In genomic region chr7:133121080-133121607, GRCm38 (mm10) we compare ENCODE assay signal across 8 mouse cellular contexts. TPM values are rescaled to one million over a fixed set of nuclear protein-coding genes. Genes with fewer than 3 reads are reported as not detected.
DNase-seq lines count a peak whose midpoint lies in the region; ATAC-seq and TF ChIP-seq lines count a peak whose summit lies in the region.

No protein-coding gene starts in this region.

- H3K27me3 ChIP-seq in heart, embryonic 16.5 days (ENCODE audit: control insufficient read depth, insufficient read depth, low read length): no peaks in the 10 kb centered on the region
- no peaks in the 10 kb centered on the region; the same call in 1 of the 2 replicates for H3K27me3 ChIP-seq in G1E (ENCODE audit: insufficient read depth, low read length)
- no peaks in the 10 kb centered on the region for H3K27me3 ChIP-seq in forebrain, embryonic 16.5 days (replicated peaks; ENCODE audit: control insufficient read depth, insufficient read depth, low read length)

- no peak for DNase-seq in heart, postnatal 14 days
- no peak for DNase-seq in G1E (ENCODE audit: low spot score)
- DNase-seq in adrenal gland, postnatal 14 days: no peak
- no peak for DNase-seq in T-cell, adult 2 months (ENCODE audit: low spot score)

- ATAC-seq in heart, embryonic 16.5 days (replicated peaks; ENCODE audit: extremely low read depth, insufficient read depth, low FRiP score): no peak
- ATAC-seq in G1E (ENCODE audit: extremely low read depth, insufficient number of reproducible peaks, low FRiP score, poor library complexity, severe bottlenecking): no peak
- no peak for ATAC-seq in forebrain, embryonic 16.5 days
- no peak for ATAC-seq in erythroid progenitor cell, adult 5-6 weeks (replicated peaks; ENCODE audit: low FRiP score, poor library complexity, severe bottlenecking)

- H3K9ac ChIP-seq in heart, embryonic 16.5 days (ENCODE audit: low read length): peak overlapping the region; percentile 98
- H3K9ac ChIP-seq in forebrain, embryonic 16.5 days (replicated peaks; ENCODE audit: low read depth, low read length): peak overlapping the region; percentile 94

- no peaks in the 10 kb centered on the region for H3K36me3 ChIP-seq in heart, embryonic 16.5 days (ENCODE audit: control insufficient read depth, insufficient read depth)
- H3K36me3 ChIP-seq in G1E (replicated peaks) (peaks cover 17% of the 10 kb centered on the region), macrophage (ENCODE audit: inconsistent target) (no peaks in the 10 kb centered on the region)
- no peaks in the 10 kb centered on the region for H3K36me3 ChIP-seq in forebrain, embryonic 16.5 days (ENCODE audit: control insufficient read depth, insufficient read depth)

- peak overlapping the region; percentile 99 for H3K27ac ChIP-seq in heart, embryonic 16.5 days (ENCODE audit: low read length)
- peak overlapping the region; percentile 95 for H3K27ac ChIP-seq in forebrain, embryonic 16.5 days (ENCODE audit: low read length)
- peak overlapping the region; percentile 36 for H3K27ac ChIP-seq in macrophage

- no peak for TF ChIP-seq CTCF in G1E (IDR thresholded peaks at IDR 0.05; ENCODE audit: low read depth, low read length)

- H3K9me3 ChIP-seq in heart, embryonic 16.5 days (replicated peaks; ENCODE audit: control insufficient read depth, low read length): no peaks in the 10 kb centered on the region
- H3K9me3 ChIP-seq in G1E (replicated peaks): no peaks in the 10 kb centered on the region
- no peaks in the 10 kb centered on the region for H3K9me3 ChIP-seq in forebrain, embryonic 16.5 days (ENCODE audit: control insufficient read depth, low read length)

- H3K4me3 ChIP-seq in heart, embryonic 16.5 days (ENCODE audit: low read length): peak overlapping the region; percentile 94
- H3K4me3 ChIP-seq in G1E (ENCODE audit: low read depth, low read length): peak overlapping the region; percentile 85
- peak overlapping the region; percentile 86 for H3K4me3 ChIP-seq in forebrain, embryonic 16.5 days (replicated peaks; ENCODE audit: low read length)
- H3K4me3 ChIP-seq in macrophage (ENCODE audit: inconsistent target): peak overlapping the region; percentile 49

- H3K4me1 ChIP-seq in heart, embryonic 16.5 days (ENCODE audit: control insufficient read depth, insufficient read depth, low read length): peaks cover 50% of the 10 kb centered on the region
- peaks cover 50% of the 10 kb centered on the region for H3K4me1 ChIP-seq in G1E (ENCODE audit: insufficient read depth, low read depth, low read length)
- H3K4me1 ChIP-seq in forebrain, embryonic 16.5 days (replicated peaks; ENCODE audit: control insufficient read depth, insufficient read depth, low read length): peaks cover 34% of the 10 kb centered on the region

- H3K4me2 ChIP-seq in heart, embryonic 16.5 days (ENCODE audit: low read depth, low read length): peak overlapping the region; percentile 96
- H3K4me2 ChIP-seq in forebrain, embryonic 16.5 days (ENCODE audit: low read length): peak overlapping the region; percentile 88

- intact Hi-C loops in heart, postnatal 14 days (cut with DNase I): loop anchor here (5.0 kb wide), 2 partner anchors 34 to 69 kb away; no protein-coding TSS in a partner anchor

- 4% methylated on average over 14 of the region's 14 CpGs for WGBS in heart, embryonic 16.5 days
- under 1% methylated on average over 14 of the region's 14 CpGs for WGBS in forebrain, embryonic 16.5 days
- WGBS in macrophage (ENCODE audit: missing documents): 26% methylated on average over 14 of the region's 14 CpGs

- peaks cover 54% of the 10 kb centered on the region for H3K79me2 ChIP-seq in macrophage (ENCODE audit: inconsistent target)

RNA-seq across cellular contexts. Expression of gene Fgfr2, which starts 2.0 kb away (rescaled TPM):
- polyA plus RNA-seq in heart, embryonic 16.5 days (2015; fragmentation: Nextera tagmentation; extraction: Ambion mirVana): 20.3 and 27.2 TPM in 2 replicates
- total RNA-seq in heart, postnatal 14 days (2021): 1 to 10 TPM; 2.1 to 3.9 TPM
- total RNA-seq in G1E (2014; fragmentation: Nextera tagmentation) (not detected in 2 replicates), G1E (2017) (0.06 and 0.22 TPM in 2 replicates)
- polyA plus RNA-seq in G1E (2012) (not detected in 2 replicates), macrophage (2018) (not detected in 3 replicates)
- 39.2 and 52.1 TPM in 2 replicates for polyA plus RNA-seq in forebrain, embryonic 16.5 days (2015; fragmentation: Nextera tagmentation; extraction: Ambion mirVana)
- 1 to 10 TPM in 1 of 26 experiments, not detected in 25; 5.6 TPM for total RNA-seq in macrophage (2018; cell fraction: chromatin; rRNA removed)
- total RNA-seq in macrophage (2018; cell fraction: cytosol; rRNA removed): under 1 TPM in 1 of 26 experiments, not detected in 25; 0.05 TPM
- 1 to 10 TPM in 1 of 26 experiments, not detected in 25; 1.0 TPM for total RNA-seq in macrophage (2018; cell fraction: nucleus; rRNA removed)
- 1.7 and 13.3 TPM in 2 replicates for total RNA-seq in erythroid progenitor cell, adult 5-6 weeks (2015; ENCODE audit: low replicate concordance)
- total RNA-seq in erythroid progenitor cell, adult 5-6 weeks (2017; ENCODE audit: low replicate concordance): 0.13 and 3.7 TPM in 2 replicates
- 192 and 227 TPM in 2 replicates for total RNA-seq in adrenal gland, postnatal 14 days (2021)

RNA-seq across cellular contexts. Expression of gene Ctbp2, which starts 3.0 kb away (rescaled TPM):
- 44.6 and 45.1 TPM in 2 replicates for polyA plus RNA-seq in heart, embryonic 16.5 days (2015; fragmentation: Nextera tagmentation; extraction: Ambion mirVana)
- total RNA-seq in heart, postnatal 14 days (2021): 10 to 100 TPM; 35.8 to 35.9 TPM
- 84.5 and 108 TPM in 2 replicates for total RNA-seq in G1E (2014; fragmentation: Nextera tagmentation)
- 52.6 and 55.8 TPM in 2 replicates for total RNA-seq in G1E (2017)
- 132 and 133 TPM in 2 replicates for polyA plus RNA-seq in G1E (2012)
- 74.6 and 85.2 TPM in 2 replicates for polyA plus RNA-seq in forebrain, embryonic 16.5 days (2015; fragmentation: Nextera tagmentation; extraction: Ambion mirVana)
- total RNA-seq in macrophage (2018; cell fraction: chromatin; rRNA removed): 100 to 1,000 TPM in 5 of 26 experiments, 10 to 100 TPM in 21; 39.6 to 123 (median 79.2) TPM
- total RNA-seq in macrophage (2018; cell fraction: cytosol; rRNA removed): 10 to 100 TPM; 28.9 to 55.4 (median 40.6) TPM
- total RNA-seq in macrophage (2018; cell fraction: nucleus; rRNA removed): 100 to 1,000 TPM in 1 of 26 experiments, 10 to 100 TPM in 25; 26.8 to 103 (median 56.2) TPM
- polyA plus RNA-seq in macrophage (2018): 29.4 to 52.3 TPM (median 34.1 TPM) in 3 replicates
- 2.9 and 3.8 TPM in 2 replicates for total RNA-seq in erythroid progenitor cell, adult 5-6 weeks (2015; ENCODE audit: low replicate concordance)
- total RNA-seq in erythroid progenitor cell, adult 5-6 weeks (2017; ENCODE audit: low replicate concordance): 3.5 and 8.5 TPM in 2 replicates
- total RNA-seq in adrenal gland, postnatal 14 days (2021): 63.2 and 70.6 TPM in 2 replicates

Comparison
In these comparisons a context has a peak if more than half of its experiments do, and no peak if none do; other contexts are left out.
1. H3K27ac ChIP-seq: peak in every context shown above with its lines; median percentile 99 in heart, embryonic 16.5 days; 95 in forebrain, embryonic 16.5 days; 36 in macrophage.
2. RNA of gene Fgfr2, which starts 2.0 kb away (total RNA-seq): 192 to 227 TPM in adrenal gland, postnatal 14 days; 2.1 to 3.9 TPM in heart, postnatal 14 days, 0.13 to 13.3 TPM in erythroid progenitor cell, adult 5-6 weeks and 0.06 to 0.22 TPM in G1E; every median in the first group is over 10 times any median in the second.
3. Peak in every context shown above with its lines, with median percentiles within 50 percentile points of each other: H3K4me3 ChIP-seq.